Mouse (Mus musculus) heart, embryonic 11.5 days (tissue): ENCODE measurements around the gene F5. TPM values are rescaled to one million over a fixed set of nuclear protein-coding genes. Genes with fewer than 3 reads are reported as not detected.

Experiments
- ATAC-seq: fragments of 200-750 bp; cut with Nextera tagmentation; replicated peaks from 2 replicates; pipeline ENCODE4 v1.8.0; 2017; ENCODE audit warnings: moderate library complexity; ENCODE audit not compliant: insufficient number of reproducible peaks, low FRiP score, low TSS enrichment
- H3K27ac ChIP-seq: fragments of 300-500 bp; sonication (generic); 2 replicates; pipeline ENCODE4 v1.5.1; 2014; ENCODE audit warnings: mild to moderate bottlenecking, low read depth, low read length
- H3K27me3 ChIP-seq: fragments of 300-500 bp; sonication (generic); 2 replicates; pipeline ENCODE4 v1.6.1; 2014; ENCODE audit warnings: mild to moderate bottlenecking, low read length, mixed read lengths; ENCODE audit not compliant: control insufficient read depth, insufficient read depth
- H3K36me3 ChIP-seq: fragments of 300-500 bp; sonication (generic); 2 replicates; pipeline ENCODE4 v1.6.1; 2014; ENCODE audit warnings: mild to moderate bottlenecking, low read length, moderate library complexity, mixed read lengths; ENCODE audit not compliant: control insufficient read depth, insufficient read depth
- H3K4me1 ChIP-seq: fragments of 300-500 bp; sonication (generic); 2 replicates; pipeline ENCODE4 v1.6.1; 2014; ENCODE audit warnings: low read length; ENCODE audit not compliant: control insufficient read depth, insufficient read depth
- H3K4me2 ChIP-seq: fragments of 300-500 bp; sonication (generic); 2 replicates; pipeline ENCODE4 v1.6.1; 2014; ENCODE audit warnings: mild to moderate bottlenecking, moderate library complexity
- H3K4me3 ChIP-seq: fragments of 300-500 bp; sonication (generic); 2 replicates; pipeline ENCODE4 v1.5.1; 2014; ENCODE audit warnings: low read depth, low read length
- H3K9ac ChIP-seq: fragments of 300-500 bp; sonication (generic); 2 replicates; pipeline ENCODE4 v1.6.1; 2014; ENCODE audit warnings: mild to moderate bottlenecking, low read depth, low read length, moderate library complexity
- H3K9me3 ChIP-seq: fragments of 300-500 bp; sonication (generic); replicated peaks from 2 replicates; pipeline ENCODE4 v1.6.1; 2016; ENCODE audit warnings: low read length; ENCODE audit not compliant: control insufficient read depth
- WGBS: fragments of 180-500 bp; shearing (Covaris S2); extraction: QIAGEN DNeasy Blood & Tissue Kit; methylation state at CpG from one replicate; pipeline ENCODE4 v1.1.7; 2014; ENCODE audit not compliant: insufficient replicate concordance; 5-methylcytosine and 5-hydroxymethylcytosine counted together
- polyA plus RNA-seq: library from polyadenylated mRNA; unstranded; fragments of >200 nt; fragmentation: Nextera tagmentation; extraction: Ambion mirVana; gene quantifications from 2 replicates; pipeline ENCODE4 v1.2.1, GENCODE M21; 2014

F5 gene
- polyA plus RNA-seq, 1 experiment from 2014 or later, result 0.70 TPM

GRCm38 (mm10) chr1:164120777-164121158 is 30.9 kb upstream of the F5 start:
- Histone ChIP-seq H3K4me1 (no peaks in the 10 kb centered on the region), H3K9me3 (no peaks in the 10 kb centered on the region), H3K27me3 (no peaks in the 10 kb centered on the region), H3K4me3 (no peak overlapping the region), H3K36me3 (no peaks in the 10 kb centered on the region), H3K9ac (no peak overlapping the region), H3K4me2 (no peak overlapping the region), H3K27ac (no peak overlapping the region)
- 71% methylated on average over 3 of the region's 3 CpGs for WGBS
- ATAC-seq, result no peak

DNA sequence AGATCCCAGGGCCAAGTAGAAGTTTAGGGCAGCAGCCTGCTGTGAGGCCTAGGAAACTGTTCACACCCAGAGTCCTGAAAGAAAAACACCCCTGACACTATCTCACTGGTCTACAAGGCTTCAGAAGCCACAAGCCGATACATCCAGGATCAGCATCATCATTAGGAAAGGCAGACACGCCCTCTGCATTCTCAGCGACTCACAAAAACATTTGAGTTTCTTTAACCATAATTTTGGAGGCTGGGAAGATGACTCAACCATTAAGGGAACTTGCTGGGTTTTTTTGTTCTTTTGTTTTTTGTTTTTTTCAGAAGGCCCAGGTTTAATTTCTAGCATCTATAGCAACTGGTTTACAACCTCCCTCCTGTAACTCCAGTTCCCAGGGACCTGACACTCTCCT is 27.8 kb upstream of the F5 start:
- ATAC-seq, result no peak
- WGBS, result 17% methylated on average over 3 of the region's 3 CpGs
- no peak overlapping the region for H3K4me2 ChIP-seq

GRCm38 (mm10) chr1:164130013-164130412 is 21.6 kb upstream of the F5 start:
- no peaks in the 10 kb centered on the region; the same call in 1 of the 2 replicates for H3K9me3 ChIP-seq
- H3K27me3 ChIP-seq, result no peaks in the 10 kb centered on the region
- H3K4me1 ChIP-seq, result no peaks in the 10 kb centered on the region
- H3K27ac ChIP-seq, result no peak overlapping the region
- no peak overlapping the region for H3K9ac ChIP-seq
- 56% methylated on average over 3 of the region's 3 CpGs for WGBS
- H3K4me3 ChIP-seq, result no peak overlapping the region
- no peak overlapping the region for H3K4me2 ChIP-seq
- ATAC-seq, result no peak
- no peaks in the 10 kb centered on the region for H3K36me3 ChIP-seq

More for the DNA sequence above, 27.8 kb upstream of the F5 start:
- Histone ChIP-seq H3K27ac (no peak overlapping the region), H3K36me3 (no peaks in the 10 kb centered on the region), H3K4me1 (no peaks in the 10 kb centered on the region), H3K9me3 (no peaks in the 10 kb centered on the region; the same call in 1 of the 2 replicates), H3K9ac (no peak overlapping the region), H3K4me3 (no peak overlapping the region), H3K27me3 (no peaks in the 10 kb centered on the region)

GRCm38 (mm10) chr1:164132609-164133008 is 19.0 kb upstream of the F5 start:
- H3K4me2 ChIP-seq, result no peak overlapping the region
- ATAC-seq, result no peak
- H3K9ac ChIP-seq, result no peak overlapping the region
- H3K27ac ChIP-seq, result no peak overlapping the region
- WGBS, result 78% methylated on average over 1 of the region's 1 CpGs
- no peaks in the 10 kb centered on the region; the same call in 1 of the 2 replicates for H3K9me3 ChIP-seq
- 0 out of 2 replicates have a peak, but pooled peaks cover 2% of the 10 kb centered on the region for H3K4me1 ChIP-seq
- no peaks in the 10 kb centered on the region for H3K27me3 ChIP-seq
- no peak overlapping the region for H3K4me3 ChIP-seq
- H3K36me3 ChIP-seq, result no peaks in the 10 kb centered on the region

DNA sequence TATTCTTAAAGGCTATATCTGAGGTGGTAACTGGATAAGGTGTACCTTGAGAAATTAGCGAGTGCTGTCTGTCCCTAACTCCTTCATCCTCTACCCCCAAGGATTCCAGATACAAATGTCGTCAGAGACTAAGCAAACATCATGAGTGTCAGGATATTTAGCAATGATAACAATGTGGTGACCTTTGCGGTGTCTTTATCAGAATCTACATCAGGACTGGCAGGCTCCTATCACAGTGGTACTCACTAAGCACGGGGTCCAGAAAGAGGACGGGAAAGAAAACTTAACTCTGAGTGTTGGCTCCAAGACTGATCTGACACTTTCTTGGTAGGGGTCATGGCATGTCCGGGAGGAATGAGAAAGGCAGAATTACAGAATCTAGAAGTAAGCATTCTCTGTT is 17.5 kb upstream of the F5 start:
- ATAC-seq, result no peak
- H3K36me3 ChIP-seq, result no peaks in the 10 kb centered on the region
- no peak overlapping the region for H3K9ac ChIP-seq
- no peak overlapping the region for H3K27ac ChIP-seq
- no peaks in the 10 kb centered on the region for H3K9me3 ChIP-seq
- H3K4me2 ChIP-seq, result no peak overlapping the region
- no peak overlapping the region for H3K4me3 ChIP-seq
- H3K27me3 ChIP-seq, result no peaks in the 10 kb centered on the region
- WGBS, result 55% methylated on average over 6 of the region's 6 CpGs
- H3K4me1 ChIP-seq, result 0 out of 2 replicates have a peak, but pooled peaks cover 2% of the 10 kb centered on the region

DNA sequence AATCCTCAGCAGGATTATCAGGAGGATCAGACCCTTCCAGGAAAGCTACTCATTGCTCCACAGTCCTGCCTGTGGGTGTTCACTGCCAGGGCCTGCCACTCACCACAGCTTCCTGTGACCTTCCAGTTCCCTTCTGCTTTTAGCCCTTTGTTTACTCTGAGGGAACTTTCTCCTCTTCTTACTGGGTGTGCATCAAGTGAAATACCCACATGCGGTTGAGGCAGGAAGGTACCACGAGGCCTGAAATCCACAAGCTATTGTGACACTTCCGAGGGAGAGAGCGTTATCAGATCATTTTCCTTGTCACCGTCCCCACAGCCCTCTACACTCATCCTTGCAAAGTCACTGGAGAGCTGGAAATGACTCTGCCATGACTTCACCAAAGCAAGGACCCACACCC is 16.3 kb upstream of the F5 start:
- Histone ChIP-seq H3K27me3 (no peaks in the 10 kb centered on the region), H3K4me3 (no peak overlapping the region), H3K4me1 (0 out of 2 replicates have a peak, but pooled peaks cover 2% of the 10 kb centered on the region), H3K36me3 (no peaks in the 10 kb centered on the region), H3K9me3 (no peaks in the 10 kb centered on the region), H3K27ac (no peak overlapping the region), H3K9ac (no peak overlapping the region), H3K4me2 (no peak overlapping the region)
- ATAC-seq, result no peak
- WGBS, result 48% methylated on average over 5 of the region's 5 CpGs

DNA sequence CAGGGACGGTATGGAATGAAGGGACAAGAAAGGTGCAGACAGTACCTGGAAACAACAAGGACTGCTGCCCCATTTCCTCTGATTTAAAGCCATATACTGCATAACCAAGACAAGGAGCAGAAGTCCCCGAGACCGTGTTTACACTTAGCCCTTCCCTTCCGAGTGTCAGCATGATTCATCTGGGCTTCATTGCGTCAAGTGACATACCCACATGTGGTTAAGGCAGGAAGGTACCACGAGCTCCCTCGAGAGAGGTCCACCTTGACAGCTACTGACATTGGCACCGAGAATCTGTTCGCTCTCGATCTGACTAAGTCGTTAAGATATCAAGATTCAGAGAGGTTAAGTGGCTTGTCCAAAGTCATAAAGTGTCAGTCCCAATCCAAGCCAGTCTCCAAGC is 15.7 kb upstream of the F5 start:
- Histone ChIP-seq H3K36me3 (no peaks in the 10 kb centered on the region), H3K4me1 (0 out of 2 replicates have a peak, but pooled peaks cover 2% of the 10 kb centered on the region), H3K27me3 (no peaks in the 10 kb centered on the region), H3K9me3 (no peaks in the 10 kb centered on the region), H3K4me2 (no peak overlapping the region), H3K27ac (no peak overlapping the region), H3K4me3 (no peak overlapping the region), H3K9ac (no peak overlapping the region)
- no peak for ATAC-seq
- 53% methylated on average over 11 of the region's 11 CpGs for WGBS

DNA sequence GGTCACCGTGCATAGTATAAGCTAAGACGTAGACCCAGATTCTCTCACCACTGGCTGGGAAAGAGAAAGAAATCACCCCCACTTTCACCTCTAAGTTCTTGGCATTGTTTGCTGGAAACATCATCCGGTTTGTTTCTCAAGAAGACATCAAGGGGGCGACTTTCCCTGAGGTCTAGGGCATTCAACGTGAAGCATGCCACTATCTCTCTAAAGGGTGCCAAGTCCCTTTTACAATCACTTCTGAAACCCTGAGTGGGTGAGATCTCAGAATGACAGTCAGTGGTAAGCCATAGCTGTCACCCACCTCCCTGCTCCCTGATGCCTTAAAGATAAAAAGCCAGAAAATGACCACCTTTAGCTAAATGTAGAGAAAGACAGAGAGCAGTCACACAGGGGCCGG is 15.0 kb upstream of the F5 start:
- no peak overlapping the region for H3K4me3 ChIP-seq
- no peak for ATAC-seq
- no peak overlapping the region for H3K27ac ChIP-seq
- H3K36me3 ChIP-seq, result no peaks in the 10 kb centered on the region
- no peaks in the 10 kb centered on the region for H3K9me3 ChIP-seq
- no peak overlapping the region for H3K9ac ChIP-seq
- 0 out of 2 replicates have a peak, but pooled peaks cover 2% of the 10 kb centered on the region for H3K4me1 ChIP-seq
- H3K27me3 ChIP-seq, result no peaks in the 10 kb centered on the region
- WGBS, result 61% methylated on average over 6 of the region's 6 CpGs
- H3K4me2 ChIP-seq, result no peak overlapping the region

- Histone ChIP-seq H3K9ac (no peak overlapping the region), H3K27me3 (no peaks in the 10 kb centered on the region), H3K27ac (no peak overlapping the region), H3K9me3 (no peaks in the 10 kb centered on the region), H3K4me3 (no peak overlapping the region), H3K4me1 (0 out of 2 replicates have a peak, but pooled peaks cover 2% of the 10 kb centered on the region), H3K4me2 (peak overlapping the region; percentile 45), H3K36me3 (no peaks in the 10 kb centered on the region)
- 7% methylated on average over 5 of the region's 5 CpGs for WGBS
- no peak for ATAC-seq
Observed at GRCm38 (mm10) chr1:164138365-164139130, 13.1 kb upstream of the F5 start.
